Mouse (Mus musculus): ENCODE results near the gene Cnp. TPM values are rescaled to one million over a fixed set of nuclear protein-coding genes. Genes with fewer than 3 reads are reported as not detected.

Cnp gene
- polyA plus RNA-seq, 1 experiment from 2014 or later = 29.2 TPM

DNA sequence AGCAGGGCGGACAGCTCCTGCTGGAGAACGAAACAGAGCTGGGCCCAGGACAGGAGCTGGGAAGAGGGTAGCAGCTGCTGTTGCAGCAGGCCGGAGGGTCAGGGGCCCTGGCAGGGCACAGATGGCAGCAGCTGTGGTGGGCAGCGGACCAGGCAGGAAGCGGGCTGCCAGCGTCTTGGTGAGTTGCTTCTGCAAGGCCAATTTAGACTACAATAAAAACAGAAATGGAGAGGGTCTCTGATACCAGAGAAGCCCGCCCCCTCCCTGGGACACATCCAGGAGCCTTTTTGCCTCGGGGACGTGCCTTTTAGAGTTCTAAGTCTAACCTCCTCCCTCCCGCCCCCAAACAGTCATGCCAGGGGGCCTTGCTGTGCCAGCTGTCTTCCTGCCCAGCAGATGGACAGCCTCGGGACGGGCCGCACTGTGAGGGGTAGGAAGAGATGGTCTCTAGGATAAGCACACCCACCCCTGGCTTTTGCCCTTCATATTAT lies 54.2 kb downstream of the Cnp start:
- H3K9ac ChIP-seq = peak overlapping the region; percentile 29; the same call in 1 of the 2 replicates
- no peaks in the 10 kb centered on the region for H3K9me3 ChIP-seq (replicated peaks)
- peaks cover 27% of the 10 kb centered on the region for H3K36me3 ChIP-seq
- no peak overlapping the region for H3K4me3 ChIP-seq
- peak; percentile 41; the same call in 1 of the 2 replicates for ATAC-seq (ENCODE audit: low FRiP score)
- WGBS = 43% methylated on average over 13 of the region's 13 CpGs
- no peak overlapping the region; the same call in 1 of the 2 replicates for H3K4me2 ChIP-seq (replicated peaks)
- peaks cover 15% of the 10 kb centered on the region for H3K4me1 ChIP-seq
- H3K27me3 ChIP-seq = peaks cover 7% of the 10 kb centered on the region; the same call in 1 of the 2 replicates
- H3K27ac ChIP-seq = peak overlapping the region; percentile 40

DNA sequence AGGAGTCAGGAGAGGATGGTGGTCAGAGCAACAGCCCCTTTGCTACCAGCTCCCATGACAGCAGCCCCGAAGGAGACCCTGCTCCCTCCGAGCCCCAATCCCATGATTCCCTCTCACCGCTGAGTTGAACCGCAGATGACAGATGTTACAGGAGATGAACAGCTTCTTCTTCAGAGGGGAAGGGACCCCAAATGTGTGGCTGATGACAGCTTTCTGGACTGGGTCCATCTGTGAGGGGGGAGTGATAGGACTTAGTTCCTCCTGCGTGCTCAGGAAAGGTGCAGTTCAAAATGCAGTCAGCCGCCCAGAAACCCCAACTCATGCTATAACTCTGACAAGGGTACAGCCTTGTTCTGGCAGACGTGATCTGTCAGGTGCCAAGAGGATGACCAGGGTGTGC lies 59.8 kb downstream of the Cnp start:
- Histone ChIP-seq H3K27me3 (peaks cover 16% of the 10 kb centered on the region), H3K4me3 (no peak overlapping the region), H3K4me1 (no peaks in the 10 kb centered on the region), H3K36me3 (no peaks in the 10 kb centered on the region), H3K27ac (no peak overlapping the region), H3K4me2 (replicated peaks) (no peak overlapping the region), H3K9ac (no peak overlapping the region), H3K9me3 (replicated peaks) (no peaks in the 10 kb centered on the region)
- no peak for ATAC-seq (ENCODE audit: low FRiP score)
- WGBS = 77% methylated on average over 7 of the region's 7 CpGs

DNA sequence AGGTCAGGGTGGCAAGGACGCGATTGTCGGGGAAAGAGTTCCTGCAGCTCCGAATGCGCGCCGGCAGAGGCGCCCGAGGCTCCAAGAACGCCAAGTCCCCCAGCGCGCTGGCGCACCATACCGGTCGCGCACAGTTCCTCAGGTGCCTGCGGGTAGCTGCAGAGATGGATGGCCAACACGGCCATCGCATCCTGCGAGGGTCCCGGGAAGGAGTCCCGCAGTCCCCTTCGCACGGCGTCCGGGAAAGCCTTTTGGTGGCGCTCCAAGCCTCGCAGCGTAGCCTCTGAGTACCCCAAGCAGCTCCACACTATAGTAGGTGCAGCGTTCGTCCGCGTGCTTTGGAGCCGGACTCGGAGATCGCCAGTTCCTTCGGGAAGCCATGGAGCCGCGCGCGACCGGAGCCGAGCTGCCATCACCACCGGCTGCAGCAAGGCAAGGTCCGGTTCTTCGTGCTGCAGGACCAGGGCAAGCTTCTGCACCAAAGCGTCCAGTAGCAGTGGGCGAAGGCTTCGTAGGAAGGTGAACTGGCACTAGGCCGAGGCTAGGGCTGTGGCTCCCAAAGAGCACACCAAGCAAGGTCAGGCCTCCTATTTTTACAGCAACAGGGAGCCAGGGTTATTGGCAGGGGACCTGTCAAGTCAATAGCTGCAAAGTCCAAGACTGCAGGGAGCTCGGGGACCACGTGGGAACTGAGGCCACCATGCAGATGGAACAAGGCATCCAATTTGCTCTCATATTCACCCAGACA lies 65.6 kb downstream of the Cnp start:
- Histone ChIP-seq H3K9me3 (replicated peaks) (no peaks in the 10 kb centered on the region), H3K9ac (peak overlapping the region; percentile 53), H3K4me2 (replicated peaks) (peak overlapping the region; percentile 82), H3K36me3 (no peaks in the 10 kb centered on the region), H3K27me3 (peaks cover 25% of the 10 kb centered on the region), H3K27ac (no peak overlapping the region), H3K4me3 (peak overlapping the region; percentile 36), H3K4me1 (peaks cover 15% of the 10 kb centered on the region)
- 10% methylated on average over 52 of the region's 52 CpGs for WGBS
- peak; percentile 52; the same call in 1 of the 2 replicates for ATAC-seq (ENCODE audit: low FRiP score)

Other genes starting within 250 kb of the Cnp start
- gene Gast, start 240.5 kb upstream of the Cnp start, polyA plus RNA-seq (2016; fragmentation: Nextera tagmentation; extraction: Ambion mirVana) = 0.89 TPM in 1 of 2 replicates, not detected in the other
- gene Hap1, start 218.8 kb upstream of the Cnp start, polyA plus RNA-seq (2016; fragmentation: Nextera tagmentation; extraction: Ambion mirVana) = 53.7 and 58.0 TPM in 2 replicates
- gene Jup, start 177.1 kb upstream of the Cnp start, polyA plus RNA-seq (2016; fragmentation: Nextera tagmentation; extraction: Ambion mirVana) = 64.0 and 64.6 TPM in 2 replicates
- 34.3 and 35.9 TPM in 2 replicates for gene P3h4, start 160.1 kb upstream of the Cnp start, polyA plus RNA-seq (2016; fragmentation: Nextera tagmentation; extraction: Ambion mirVana)
- 72.5 and 75.6 TPM in 2 replicates for gene Fkbp10, start 159.2 kb upstream of the Cnp start, polyA plus RNA-seq (2016; fragmentation: Nextera tagmentation; extraction: Ambion mirVana)
- 101 and 112 TPM in 2 replicates for gene Nt5c3b, start 133.1 kb upstream of the Cnp start, polyA plus RNA-seq (2016; fragmentation: Nextera tagmentation; extraction: Ambion mirVana)
- 0.68 and 0.94 TPM in 2 replicates for gene Klhl10, start 133.0 kb upstream of the Cnp start, polyA plus RNA-seq (2016; fragmentation: Nextera tagmentation; extraction: Ambion mirVana)
- 13.7 and 14.8 TPM in 2 replicates for gene Klhl11, start 102.2 kb upstream of the Cnp start, polyA plus RNA-seq (2016; fragmentation: Nextera tagmentation; extraction: Ambion mirVana)
- 348 and 359 TPM in 2 replicates for gene Acly, start 46.9 kb upstream of the Cnp start, polyA plus RNA-seq (2016; fragmentation: Nextera tagmentation; extraction: Ambion mirVana)
- 2.7 and 3.2 TPM in 2 replicates for gene Ttc25, start 29.3 kb upstream of the Cnp start, polyA plus RNA-seq (2016; fragmentation: Nextera tagmentation; extraction: Ambion mirVana)
- gene Nkiras2, start 44.3 kb downstream of the Cnp start, polyA plus RNA-seq (2016; fragmentation: Nextera tagmentation; extraction: Ambion mirVana) = 101 and 109 TPM in 2 replicates
- 307 and 311 TPM in 2 replicates for gene Dnajc7, start 45.3 kb downstream of the Cnp start, polyA plus RNA-seq (2016; fragmentation: Nextera tagmentation; extraction: Ambion mirVana)
- gene Zfp385c, start 117.6 kb downstream of the Cnp start, polyA plus RNA-seq (2016; fragmentation: Nextera tagmentation; extraction: Ambion mirVana) = 0.53 and 0.74 TPM in 2 replicates
- 1.4 and 2.7 TPM in 2 replicates for gene Dhx58, start 129.4 kb downstream of the Cnp start, polyA plus RNA-seq (2016; fragmentation: Nextera tagmentation; extraction: Ambion mirVana)
- 61.4 and 61.8 TPM in 2 replicates for gene Kat2a, start 137.6 kb downstream of the Cnp start, polyA plus RNA-seq (2016; fragmentation: Nextera tagmentation; extraction: Ambion mirVana)
- 0.35 and 0.38 TPM in 2 replicates for gene Hspb9, start 138.9 kb downstream of the Cnp start, polyA plus RNA-seq (2016; fragmentation: Nextera tagmentation; extraction: Ambion mirVana)
- 17.7 and 19.9 TPM in 2 replicates for gene Rab5c, start 163.3 kb downstream of the Cnp start, polyA plus RNA-seq (2016; fragmentation: Nextera tagmentation; extraction: Ambion mirVana)
- 6.0 and 6.2 TPM in 2 replicates for gene Kcnh4, start 185.0 kb downstream of the Cnp start, polyA plus RNA-seq (2016; fragmentation: Nextera tagmentation; extraction: Ambion mirVana)
- gene Hcrt, start 188.0 kb downstream of the Cnp start, polyA plus RNA-seq (2016; fragmentation: Nextera tagmentation; extraction: Ambion mirVana) = not detected in 2 replicates
- 4.4 and 4.7 TPM in 2 replicates for gene Ghdc, start 196.1 kb downstream of the Cnp start, polyA plus RNA-seq (2016; fragmentation: Nextera tagmentation; extraction: Ambion mirVana)